Mouse (Mus musculus) urinary bladder, postnatal 25 days (tissue): Measurements from ENCODE around the gene Vmn2r27.

Source experiments
- DNase-seq: peaks from one replicate; pipeline ENCODE4 v3.0.0; 2022; ENCODE audit warnings: low spot score

The Vmn2r27 gene

GRCm38 (mm10) chr6:124231756-124232155, at the start of gene Vmn2r27:
Gene Vmn2r27 (minus strand): TSS chr6:124231856.
- DNase-seq, result no peak

GRCm38 (mm10) chr6:124278291-124278690, 46.6 kb upstream of the Vmn2r27 start:
- DNase-seq, result no peak

- DNase-seq, result no peak
Observed at GRCm38 (mm10) chr6:124277641-124278040, 46.0 kb upstream of the Vmn2r27 start.

GRCm38 (mm10) chr6:124273231-124273880, 41.7 kb upstream of the Vmn2r27 start:
- DNase-seq, result no peak

GRCm38 (mm10) chr6:124262696-124263095, 31.0 kb upstream of the Vmn2r27 start:
- peak; percentile 68 for DNase-seq

- peak; percentile 50 for DNase-seq
Observed at GRCm38 (mm10) chr6:124260198-124260931, 28.7 kb upstream of the Vmn2r27 start.

- DNase-seq, result no peak
Observed at GRCm38 (mm10) chr6:124255721-124256470, 24.2 kb upstream of the Vmn2r27 start.

- DNase-seq, result no peak
Observed at GRCm38 (mm10) chr6:124202116-124202515, 29.5 kb downstream of the Vmn2r27 start.

GRCm38 (mm10) chr6:124168499-124169257, 63.0 kb downstream of the Vmn2r27 start:
- DNase-seq, result no peak

GRCm38 (mm10) chr6:124166596-124166995, 65.1 kb downstream of the Vmn2r27 start:
- no peak for DNase-seq

- DNase-seq, result no peak
Observed at GRCm38 (mm10) chr6:124149808-124150207, 81.8 kb downstream of the Vmn2r27 start.
